Mouse (Mus musculus): ENCODE data around the gene Gm3012.
"Not testable (repeated sequence)": the region's sequence is repeated elsewhere in the genome, so short reads cannot be mapped to it uniquely, and the experiment has no call there.

DNA sequence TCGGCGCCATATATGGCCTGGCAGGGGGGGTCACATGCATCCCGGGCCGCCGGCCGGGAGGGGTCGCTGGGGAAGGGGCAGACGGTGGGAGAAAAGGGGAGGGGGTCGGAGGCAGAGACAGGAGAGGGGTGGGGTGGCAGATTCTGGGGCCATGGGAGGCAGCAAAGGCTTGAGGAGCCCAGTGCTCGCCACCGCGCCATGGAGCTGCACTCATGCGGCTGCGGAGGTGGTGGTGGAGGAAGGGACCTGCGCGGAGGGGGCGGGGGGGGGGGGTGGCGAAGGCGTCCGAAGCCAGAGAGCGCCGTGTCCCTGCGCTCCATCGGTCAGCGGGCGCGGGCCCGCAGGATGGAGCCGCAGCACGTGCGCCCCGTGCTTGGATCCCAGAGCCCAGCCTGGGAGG lies 17.4 kb downstream of the Gm3012 start, which contains the start of gene Gm3020:
- not testable (repeated sequence) for TF ChIP-seq POLR2A (IDR thresholded peaks at IDR 0.05; ENCODE audit: borderline replicate concordance, control insufficient read depth, low read depth, low read length); CTCF (IDR thresholded peaks at IDR 0.05; ENCODE audit: control insufficient read depth, insufficient read depth, low read length)

Measured in bone marrow, adult 2 months (tissue).